8 mouse cellular contexts compared by ENCODE assay signal in genomic region chr10:60957820-60958233, GRCm38 (mm10).
DNase-seq lines count a peak whose midpoint lies in the region; ATAC-seq lines count a peak whose summit lies in the region.

No protein-coding gene starts in this region.

- H3K4me1 ChIP-seq in neural tube, embryonic 13.5 days (replicated peaks): peaks cover 26% of the 10 kb centered on the region
- peaks cover 18% of the 10 kb centered on the region for H3K4me1 ChIP-seq in neural tube, embryonic 15.5 days
- 0 out of 2 replicates have a peak, but pooled peaks cover 5% of the 10 kb centered on the region for H3K4me1 ChIP-seq in embryonic facial prominence, embryonic 14.5 days (ENCODE audit: control insufficient read depth, insufficient read depth, low read length)

- intact Hi-C loops in heart, postnatal 25 days (cut with DNase I): no loop called here

- H3K36me3 ChIP-seq in neural tube, embryonic 13.5 days: no peaks in the 10 kb centered on the region
- no peaks in the 10 kb centered on the region for H3K36me3 ChIP-seq in neural tube, embryonic 15.5 days
- no peaks in the 10 kb centered on the region for H3K36me3 ChIP-seq in embryonic facial prominence, embryonic 14.5 days (ENCODE audit: control insufficient read depth, insufficient read depth, low read length)

- H3K9ac ChIP-seq in neural tube, embryonic 13.5 days: no peak overlapping the region
- no peak overlapping the region for H3K9ac ChIP-seq in neural tube, embryonic 15.5 days (replicated peaks)
- H3K9ac ChIP-seq in embryonic facial prominence, embryonic 14.5 days (ENCODE audit: low read depth, low read length): no peak overlapping the region

- DNase-seq in heart, adult 11 months: peak; percentile 92
- DNase-seq in heart, postnatal 25 days (ENCODE audit: low spot score): no peak
- peak; percentile 59 for DNase-seq in embryonic facial prominence, embryonic 14.5 days (ENCODE audit: low spot score)
- peak; percentile 48 for DNase-seq in lung, postnatal 10 days
- no peak for DNase-seq in adipocyte (ENCODE audit: low spot score)

- H3K9me3 ChIP-seq in neural tube, embryonic 13.5 days: no peaks in the 10 kb centered on the region
- no peaks in the 10 kb centered on the region for H3K9me3 ChIP-seq in neural tube, embryonic 15.5 days (replicated peaks)
- H3K9me3 ChIP-seq in embryonic facial prominence, embryonic 14.5 days (ENCODE audit: control insufficient read depth, low read length): no peaks in the 10 kb centered on the region

- 45% methylated on average over 17 of the region's 17 CpGs for WGBS in neural tube, embryonic 13.5 days
- 38% methylated on average over 17 of the region's 17 CpGs for WGBS in neural tube, embryonic 15.5 days
- whole genome bisulfite sequencing in embryonic facial prominence, embryonic 14.5 days: 32% methylated on average over 17 of the region's 17 CpGs

- no peak overlapping the region for H3K4me2 ChIP-seq in neural tube, embryonic 13.5 days
- H3K4me2 ChIP-seq in neural tube, embryonic 15.5 days: no peak overlapping the region
- no peak overlapping the region for H3K4me2 ChIP-seq in embryonic facial prominence, embryonic 14.5 days (ENCODE audit: low read depth, low read length)

- ATAC-seq in neural tube, embryonic 13.5 days (ENCODE audit: low read depth): no peak
- no peak for ATAC-seq in neural tube, embryonic 15.5 days (ENCODE audit: low FRiP score)
- ATAC-seq in embryonic facial prominence, embryonic 14.5 days (ENCODE audit: low read depth): peak; percentile 27; the same call in 1 of the 2 replicates
- no peak for ATAC-seq in activated CD4-positive, CD25-positive, alpha-beta regulatory T cell, adult 4 months

- no peak overlapping the region for H3K4me3 ChIP-seq in neural tube, embryonic 13.5 days
- no peak overlapping the region for H3K4me3 ChIP-seq in neural tube, embryonic 15.5 days (replicated peaks)
- no peak overlapping the region for H3K4me3 ChIP-seq in embryonic facial prominence, embryonic 14.5 days (ENCODE audit: low read depth, low read length)

- 0 out of 2 replicates have a peak overlapping the region, but pooled peaks have one; percentile 2 for H3K27ac ChIP-seq in neural tube, embryonic 13.5 days (replicated peaks)
- no peak overlapping the region for H3K27ac ChIP-seq in neural tube, embryonic 15.5 days (replicated peaks)
- H3K27ac ChIP-seq in embryonic facial prominence, embryonic 14.5 days (replicated peaks; ENCODE audit: low read depth, low read length): no peak overlapping the region

- no peaks in the 10 kb centered on the region for H3K27me3 ChIP-seq in neural tube, embryonic 13.5 days
- no peaks in the 10 kb centered on the region for H3K27me3 ChIP-seq in neural tube, embryonic 15.5 days (replicated peaks)
- H3K27me3 ChIP-seq in embryonic facial prominence, embryonic 14.5 days (replicated peaks; ENCODE audit: control insufficient read depth, insufficient read depth, low read length): no peaks in the 10 kb centered on the region

Comparison
In these comparisons a context has a peak if more than half of its experiments do, and no peak if none do; other contexts are left out.
1. DNase-seq: peak in heart, adult 11 months (single experiment), embryonic facial prominence, embryonic 14.5 days (single experiment) and lung, postnatal 10 days (single experiment); none in heart, postnatal 25 days (single experiment) and adipocyte (single experiment).